Mouse (Mus musculus) WW6 (cell line): ENCODE measurements at regions not wholly inside any gene's neighbourhood (a gene's known extent, or its start where the extent isn't known, plus 50 kb on each side); places are given as distances from the start of the nearest gene placed in this dataset.
"Not testable (repeated sequence)": the region's sequence is repeated elsewhere in the genome, so short reads cannot be mapped to it uniquely, and the experiment has no call there.

Experiments used
- DNase-seq: peaks from one replicate; pipeline ENCODE4 v3.0.0-alpha.2; 2013; ENCODE audit warnings: low read depth, low spot score

- DNase-seq = not testable (repeated sequence)
Observed at GRCm38 (mm10) chr6:47679946-47680345, 84.8 kb upstream of the Ezh2 start.

- DNase-seq = not testable (repeated sequence)
Observed at GRCm38 (mm10) chr6:47672741-47673140, 77.6 kb upstream of the Ezh2 start.

DNA sequence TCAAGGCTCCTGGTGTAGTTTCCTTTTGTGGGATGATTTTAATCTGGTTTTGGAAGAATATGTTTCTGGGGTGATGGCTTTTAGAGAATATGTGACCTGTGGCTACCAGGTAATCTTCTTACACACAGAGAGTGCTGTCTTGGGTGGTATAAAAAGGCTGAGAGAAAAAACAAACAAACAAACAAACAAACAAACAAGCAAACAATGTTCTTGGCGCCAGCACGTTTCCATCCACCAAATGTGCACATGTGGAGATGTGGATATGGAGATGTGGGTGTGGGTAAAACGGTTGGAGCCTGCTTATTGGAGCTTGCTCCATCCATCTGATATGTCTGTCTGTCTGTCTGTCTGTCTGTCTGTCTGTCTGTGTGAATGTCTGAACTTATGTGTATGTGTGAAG is 57.7 kb upstream of the Ezh2 start:
- DNase-seq = not testable (repeated sequence)

DNA sequence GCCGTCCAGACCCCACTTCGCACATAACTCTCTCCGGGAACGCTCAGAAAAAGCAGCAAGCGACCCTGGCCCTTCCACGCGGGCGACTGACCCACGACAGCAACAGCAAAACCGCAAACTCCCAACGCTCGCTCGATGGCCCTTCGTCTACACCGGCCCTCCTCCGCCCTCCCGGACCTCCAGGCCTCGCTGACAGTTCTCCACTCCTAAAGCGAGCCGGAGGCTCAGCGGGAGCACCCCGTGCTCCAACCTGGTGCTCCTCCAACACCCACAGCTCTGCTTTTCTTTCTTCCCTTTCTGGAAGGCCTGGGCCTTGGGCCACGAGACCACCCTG is 56.2 kb upstream of the Ezh2 start:
- not testable (repeated sequence) for DNase-seq

- DNase-seq = peak; percentile 76
Observed at GRCm38 (mm10) chr6:47650463-47651384, 55.6 kb upstream of the Ezh2 start.

DNA sequence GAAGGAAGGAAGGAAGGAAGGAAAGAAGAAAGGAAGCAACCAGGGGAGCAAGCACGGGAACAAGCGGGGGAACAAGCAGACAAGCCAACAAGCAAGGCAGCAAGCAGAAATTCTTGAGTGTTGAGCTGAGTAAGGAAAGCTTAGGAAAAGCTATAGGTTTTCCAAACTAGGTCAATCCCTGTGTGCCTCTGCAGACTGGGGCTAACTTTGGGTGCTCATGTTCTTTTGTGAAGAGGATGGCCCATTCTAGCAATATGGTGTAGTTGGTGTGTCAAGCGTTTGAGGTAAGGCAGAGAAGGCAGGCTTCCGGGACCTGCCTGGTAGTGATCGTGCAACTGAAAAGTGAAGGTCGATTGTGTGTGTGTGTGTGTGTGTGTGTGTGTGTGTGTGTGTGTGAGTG is 54.8 kb upstream of the Ezh2 start:
- no peak for DNase-seq

DNA sequence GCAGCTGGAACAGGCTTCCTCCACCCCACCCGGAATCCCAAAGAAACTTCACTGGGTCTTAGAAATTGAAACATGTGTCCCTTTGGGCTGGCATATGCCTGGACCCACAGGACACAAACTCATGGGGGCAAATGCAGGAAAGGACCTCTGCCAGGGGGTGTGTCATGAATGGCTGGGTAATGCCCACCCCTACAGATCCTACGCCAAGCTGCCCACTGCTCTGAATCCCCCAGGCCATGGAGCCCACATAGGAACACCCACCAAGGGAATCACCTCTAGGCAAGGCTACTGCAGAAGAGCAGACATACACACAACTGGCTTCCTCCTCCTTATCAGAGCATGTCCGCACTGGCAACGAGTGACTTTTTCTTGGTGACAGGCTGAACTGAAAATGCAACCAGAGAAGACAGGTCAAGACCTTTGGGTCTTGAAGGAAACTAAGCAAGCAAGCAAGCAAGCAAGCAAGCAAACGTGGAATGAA is 54.4 kb upstream of the Ezh2 start:
- no peak for DNase-seq

DNA sequence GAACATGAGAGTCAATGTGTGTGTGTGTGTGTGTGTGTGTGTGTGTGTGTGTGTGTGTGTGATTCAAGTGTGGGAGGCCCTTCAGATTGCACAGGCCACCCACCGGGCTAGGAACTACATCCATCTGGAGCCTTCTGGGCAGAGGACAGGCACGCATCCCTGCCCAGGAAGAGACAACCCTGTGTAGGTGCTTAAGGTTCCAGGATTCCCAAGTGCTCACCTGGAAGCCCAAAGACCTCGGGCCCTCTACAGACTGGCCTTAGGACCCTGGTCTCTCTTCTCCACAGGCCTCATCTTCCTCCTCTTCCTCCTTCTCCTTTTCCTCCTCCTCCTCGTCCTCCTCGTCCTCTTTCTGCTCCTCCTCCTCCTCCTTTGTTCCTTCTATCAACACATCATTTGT is 53.8 kb upstream of the Ezh2 start:
- no peak for DNase-seq

- no peak for DNase-seq
Observed at GRCm38 (mm10) chr6:47648316-47648715, 53.2 kb upstream of the Ezh2 start.

GRCm38 (mm10) chr6:47647876-47648275 is 52.7 kb upstream of the Ezh2 start:
- no peak for DNase-seq

- DNase-seq = no peak
Observed at GRCm38 (mm10) chr6:47646731-47647567, 51.8 kb upstream of the Ezh2 start.

DNA sequence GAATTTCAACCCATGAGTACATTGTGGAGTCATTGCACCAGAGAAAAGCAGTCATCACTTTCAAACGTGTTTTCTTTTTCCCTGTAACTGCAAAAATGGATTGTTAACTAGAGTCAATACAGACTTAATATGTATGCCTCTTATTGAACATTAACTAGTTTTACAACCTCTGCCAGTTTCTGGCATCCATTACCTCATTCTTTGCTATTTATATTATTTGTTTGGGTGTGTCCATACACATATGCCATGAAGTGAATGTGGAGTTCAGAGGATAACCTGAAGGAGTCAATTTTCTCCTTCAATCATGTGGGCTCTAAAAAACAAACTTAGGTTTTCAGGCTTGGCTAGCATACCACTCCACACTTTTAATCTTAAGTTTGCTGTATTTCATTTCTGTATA is 50.9 kb upstream of the Ezh2 start:
- no peak for DNase-seq
